Mouse (Mus musculus): ENCODE data around the gene Gm10322.

DNA sequence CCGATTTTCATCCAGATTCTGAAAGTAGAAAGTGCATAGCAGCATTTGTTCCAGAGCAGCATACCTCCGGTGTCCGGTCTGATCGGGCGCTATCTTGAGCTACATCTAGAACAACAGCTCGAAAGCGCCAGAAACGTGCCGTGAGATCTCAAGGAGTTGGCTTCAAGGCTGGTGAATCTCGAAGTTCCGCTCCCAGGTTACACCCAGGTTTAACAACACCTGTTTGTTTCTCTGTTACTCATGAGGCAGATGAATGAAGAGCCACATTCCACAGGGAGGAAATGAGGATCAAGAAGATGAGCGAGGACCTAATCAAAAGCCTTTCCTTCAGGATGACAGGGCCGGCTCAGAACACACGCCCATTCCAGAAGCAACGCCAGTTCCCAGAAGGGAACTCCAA, 29.0 kb upstream of the Gm10322 start:
- TF ChIP-seq CTCF (conservative IDR thresholded peaks at IDR 0.05; ENCODE audit: low read length) (no peak), POU5F1 (IDR thresholded peaks at IDR 0.05; ENCODE audit: borderline replicate concordance, low read length) (no peak), NANOG (IDR thresholded peaks at IDR 0.05; ENCODE audit: borderline replicate concordance, low read length) (no peak)
